Mouse (Mus musculus) adrenal gland, postnatal 36 days (tissue): ENCODE measurements around the gene Hk3. TPM values are rescaled to one million over a fixed set of nuclear protein-coding genes. Genes with fewer than 3 reads are reported as not detected.

ENCODE experiments used
- DNase-seq, 2 experiments: peaks; one replicate each; pipeline ENCODE4 v3.0.0; 2021; ENCODE audit warnings: mixed read lengths in 1 of 2
- total RNA-seq, 2 experiments: library from RNA; stranded (reverse); gene quantifications; 2 replicates each; pipeline ENCODE4 v1.2.3; 2021

The Hk3 gene
- total RNA-seq, 2 experiments from 2014 or later, result 0.72 to 1.1 TPM

DNA sequence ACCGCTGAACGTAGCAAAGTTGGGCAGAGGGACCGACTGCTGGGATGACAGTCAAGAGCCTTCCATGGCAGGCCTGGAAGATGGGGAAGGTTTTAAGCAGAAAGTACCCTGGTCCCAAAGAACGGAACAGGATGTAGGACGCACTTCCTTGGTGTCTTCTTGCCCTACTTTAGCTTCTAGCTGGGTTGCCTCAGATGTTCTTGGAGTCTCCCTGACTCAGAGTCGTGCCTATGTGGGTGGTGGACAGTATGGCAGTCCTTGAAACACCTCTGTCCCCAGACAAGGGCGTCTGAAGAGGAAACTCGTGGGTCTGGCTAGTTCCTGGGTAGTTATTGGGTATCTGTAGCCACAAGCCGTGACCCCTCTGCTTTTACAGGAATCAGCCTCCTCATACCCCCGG, 19.1 kb downstream of the Hk3 start:
- DNase-seq, result no peak

DNA sequence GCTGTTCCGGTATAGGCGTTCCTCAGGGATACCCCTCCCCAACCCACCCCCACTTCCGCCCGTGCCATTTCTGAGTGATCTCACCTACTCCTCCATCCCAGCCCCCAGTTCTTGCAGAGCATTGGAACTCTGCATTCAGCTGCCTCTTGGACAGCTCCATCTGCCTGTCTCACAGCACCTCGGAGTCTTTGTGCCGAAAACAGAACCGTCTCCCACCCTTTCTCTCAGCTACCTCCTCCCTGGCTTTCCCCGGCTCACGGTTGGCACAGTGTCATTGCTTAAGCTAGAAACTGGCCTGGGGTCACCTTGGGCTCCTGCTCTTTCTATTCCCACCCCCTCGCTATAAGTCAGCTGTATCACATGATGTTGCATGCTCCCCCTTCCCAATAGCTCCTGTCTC, 20.8 kb downstream of the Hk3 start:
- no peak for DNase-seq

DNA sequence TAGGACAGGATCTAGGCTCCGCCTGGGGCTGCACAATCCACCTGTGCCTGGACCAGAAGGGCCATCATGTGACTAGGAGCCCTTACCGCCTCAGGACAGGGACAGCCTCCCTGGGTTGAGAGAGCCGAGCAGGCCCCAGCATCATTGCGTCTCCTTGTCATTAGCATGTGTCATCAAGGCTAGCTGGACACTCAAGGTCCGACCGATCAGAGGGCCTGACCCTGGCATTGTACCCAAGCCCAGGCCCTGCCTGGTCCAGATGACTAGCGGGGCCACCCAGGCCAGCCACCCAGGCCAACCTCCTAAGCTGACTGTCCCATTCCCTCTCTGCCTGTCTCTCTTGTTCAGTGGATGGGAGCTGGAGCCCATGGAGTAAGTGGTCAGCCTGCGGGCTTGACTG, 23.6 kb downstream of the Hk3 start:
- peak in 1 of 2 experiments; percentile 41 for DNase-seq

DNA sequence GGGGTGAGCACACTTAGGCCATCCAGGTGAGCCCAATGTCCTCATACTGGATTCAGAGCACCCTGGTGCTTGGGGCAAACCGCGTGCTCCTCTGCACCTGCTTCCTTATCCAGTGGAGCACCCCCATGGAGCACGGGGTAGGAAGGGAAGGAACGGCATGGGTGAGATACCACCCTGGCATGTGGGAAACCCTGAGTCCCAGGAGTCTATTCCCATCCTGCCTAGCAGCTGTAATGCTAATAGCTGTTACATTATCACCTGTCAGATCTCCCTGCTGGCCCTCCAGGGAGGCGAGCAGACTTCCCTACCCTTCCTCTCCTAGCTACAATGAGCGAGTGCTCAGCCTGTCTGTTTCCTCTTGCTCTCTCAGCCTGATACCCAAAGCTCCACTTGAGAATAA, 26.0 kb downstream of the Hk3 start:
- DNase-seq, result no peak

DNA sequence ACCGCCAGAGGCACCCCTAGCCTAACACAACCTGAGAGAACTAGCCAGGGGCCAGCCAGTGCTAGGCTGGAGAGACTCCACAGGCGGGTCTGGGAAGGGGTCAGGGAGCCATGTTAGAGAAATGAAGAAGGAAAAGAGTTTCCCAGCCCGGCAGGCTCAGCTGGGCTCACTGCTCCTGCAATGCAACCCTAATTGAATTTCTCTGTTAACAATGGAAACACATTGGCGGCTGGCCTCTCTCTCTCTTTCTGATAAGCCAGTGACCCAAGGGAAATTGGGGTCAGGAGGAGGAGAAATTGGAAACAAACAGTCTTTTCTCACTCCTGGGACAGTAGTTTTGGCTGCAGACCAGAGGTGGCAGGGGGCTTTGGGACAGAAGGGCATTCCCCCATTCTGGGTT, 26.6 kb downstream of the Hk3 start:
- DNase-seq, result no peak

DNA sequence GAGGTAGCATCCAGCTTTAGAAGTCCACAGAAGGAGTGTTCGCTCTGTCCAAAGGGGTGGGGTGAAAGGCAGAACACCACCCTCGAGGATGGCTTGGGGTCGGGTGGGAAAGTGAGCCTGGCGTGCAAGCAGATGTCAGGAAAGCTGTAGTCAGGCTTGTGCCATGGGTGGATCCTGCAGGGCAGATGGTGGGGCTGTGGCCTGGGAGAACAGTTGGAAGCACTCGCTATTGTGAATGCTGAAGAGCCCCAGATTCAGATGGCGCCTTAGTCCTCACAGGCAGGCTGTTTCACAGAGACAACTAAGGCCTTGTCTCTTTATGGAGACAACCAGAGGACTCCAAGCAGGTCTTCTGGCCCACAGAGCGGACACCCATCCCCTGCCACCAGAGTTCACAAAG, 29.0 kb downstream of the Hk3 start:
- DNase-seq, result no peak

DNA sequence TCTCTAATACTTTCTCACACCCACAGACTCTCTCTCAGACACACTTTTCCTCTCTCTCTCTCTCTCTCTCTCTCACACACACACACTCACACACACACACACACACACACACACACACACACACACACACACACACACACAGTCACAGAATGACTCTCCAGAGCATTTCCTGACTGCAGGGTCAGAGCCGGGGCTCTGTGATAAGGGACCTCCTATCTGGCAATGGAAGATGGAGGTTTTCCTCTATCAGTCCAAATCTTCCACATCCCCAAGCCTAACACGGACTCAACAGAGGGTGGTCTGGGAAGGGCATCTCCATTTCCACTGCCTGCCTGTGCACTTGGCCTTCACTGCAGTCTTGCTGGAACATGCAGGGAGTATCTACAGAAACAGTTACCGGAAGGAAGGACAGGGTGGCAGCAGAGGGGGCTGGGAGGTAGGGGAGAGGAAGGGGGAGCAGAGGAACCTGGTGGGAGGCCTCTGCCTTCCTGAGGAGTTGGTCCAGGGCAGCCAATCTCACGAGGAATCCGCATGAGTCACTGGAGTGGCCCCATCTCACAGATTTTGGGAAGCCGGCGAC, 32.9 kb downstream of the Hk3 start:
- no peak for DNase-seq

DNA sequence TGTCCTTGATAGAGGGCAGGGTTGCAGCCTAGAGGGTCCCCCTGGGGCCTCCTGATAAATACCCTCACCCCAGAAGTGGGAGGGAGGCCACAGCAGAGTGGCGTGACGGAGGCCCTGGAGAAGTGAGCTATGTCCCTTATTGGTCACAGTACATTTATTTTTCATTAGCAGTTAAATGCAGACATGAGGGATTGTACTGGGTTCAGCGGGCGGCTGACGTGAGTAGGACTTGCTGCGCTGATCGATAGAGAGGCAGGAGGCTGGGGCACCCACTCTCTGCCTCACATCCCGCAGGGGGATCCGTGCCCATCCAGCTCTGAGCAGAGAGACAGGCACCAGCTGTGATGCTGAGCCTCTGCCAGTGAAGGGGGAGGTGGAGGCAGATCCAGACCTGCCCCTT, 33.8 kb downstream of the Hk3 start:
- no peak for DNase-seq

DNA sequence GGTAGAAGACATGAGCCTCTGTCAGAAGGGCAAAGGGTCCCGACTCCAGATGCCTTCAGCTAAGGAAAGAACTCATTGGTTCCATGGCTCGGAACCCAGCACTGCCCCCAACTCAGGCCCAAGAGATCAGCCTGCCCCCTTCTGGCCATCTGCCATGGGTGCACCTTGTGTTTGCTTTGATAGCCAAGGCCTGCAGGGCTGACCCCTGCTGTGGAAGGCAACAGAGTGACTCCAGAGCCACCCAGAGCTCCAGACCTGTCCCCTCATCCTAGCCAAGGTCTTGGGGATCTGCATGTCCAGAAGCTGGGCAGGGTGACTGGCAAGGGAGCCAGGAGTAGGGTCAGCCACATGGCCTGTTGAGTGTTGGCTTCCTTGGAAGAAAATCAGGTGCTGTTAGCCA, 37.6 kb downstream of the Hk3 start:
- DNase-seq, result no peak

DNA sequence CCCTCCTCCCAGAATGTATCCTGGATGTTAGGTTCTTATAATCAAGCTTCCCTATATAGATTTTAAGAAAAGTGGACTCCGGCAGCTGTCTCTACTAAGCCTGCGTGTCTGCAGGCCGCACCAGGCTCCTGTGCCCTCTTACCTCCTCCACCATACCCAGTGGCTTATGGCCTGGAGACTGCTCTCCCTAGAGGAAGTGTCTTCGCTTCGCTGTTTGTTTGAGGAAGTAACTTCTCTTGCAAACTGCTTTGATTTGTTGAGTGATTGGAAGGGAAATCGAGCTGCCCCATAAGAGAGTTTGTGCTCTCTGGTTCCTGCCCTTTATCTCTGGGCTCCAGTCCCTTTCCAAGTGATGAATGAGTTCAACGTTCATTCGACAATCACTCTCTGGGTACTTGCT, 38.2 kb downstream of the Hk3 start:
- no peak for DNase-seq

DNA sequence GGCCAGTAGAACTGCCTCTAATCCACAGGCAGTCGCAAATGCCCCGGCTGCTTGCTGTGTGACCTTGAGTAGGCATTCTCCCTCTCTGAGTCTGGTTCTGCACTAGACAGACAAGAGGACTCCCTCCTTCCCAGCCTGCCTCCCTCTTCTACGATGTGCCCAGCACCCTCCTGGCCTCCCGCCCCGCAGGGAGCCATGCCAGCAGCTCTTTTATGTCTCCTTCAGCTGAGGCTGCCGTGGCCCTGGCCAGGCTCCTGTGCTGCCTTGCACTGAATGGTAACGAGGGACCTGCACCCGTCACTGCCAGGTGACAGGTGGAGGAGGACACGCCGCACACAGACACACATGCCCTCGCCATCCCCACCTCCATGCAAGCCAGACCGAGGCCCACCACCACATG, 40.2 kb downstream of the Hk3 start:
- peak; percentile 47 to 51 for DNase-seq

DNA sequence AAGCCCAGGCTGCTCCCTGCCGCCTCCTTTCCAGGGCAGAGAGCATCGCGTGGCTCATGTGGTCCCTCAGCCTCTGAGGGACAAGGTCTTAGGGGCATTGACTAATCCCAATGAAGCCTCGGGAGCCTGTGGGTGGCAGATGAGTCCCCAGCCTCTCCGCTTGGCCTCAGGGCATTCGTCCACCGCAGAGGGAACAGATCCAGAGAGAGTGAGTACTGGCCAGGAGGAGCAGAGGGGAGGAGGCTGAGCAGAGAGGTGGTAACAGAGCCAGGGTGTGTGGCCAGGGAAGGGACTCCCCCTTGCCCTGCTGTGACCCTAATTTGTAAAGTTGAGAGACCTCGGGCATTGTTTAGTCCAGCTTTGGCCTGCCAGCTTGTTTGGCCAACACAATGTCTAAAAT, 42.4 kb downstream of the Hk3 start:
- DNase-seq, result no peak

DNA sequence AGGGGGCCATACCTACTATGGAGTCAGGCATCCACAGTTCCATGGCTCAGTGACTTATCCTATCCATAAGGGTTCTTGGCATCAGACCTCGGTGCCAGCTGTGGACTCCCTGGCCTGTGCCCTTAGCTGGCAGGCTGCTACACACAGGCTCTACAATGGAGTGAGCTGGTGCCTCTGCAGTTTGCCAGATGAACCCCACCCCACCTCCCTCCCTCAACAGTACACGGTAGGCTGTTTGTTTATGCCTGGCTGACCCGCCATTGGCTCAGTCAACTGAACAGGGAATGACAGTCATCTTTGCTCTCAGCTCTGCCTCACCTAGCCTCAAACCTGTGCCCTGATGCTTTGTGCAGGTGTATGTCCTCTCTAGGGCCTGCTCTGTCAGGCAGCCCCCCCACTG, 45.6 kb downstream of the Hk3 start:
- DNase-seq, result no peak

DNA sequence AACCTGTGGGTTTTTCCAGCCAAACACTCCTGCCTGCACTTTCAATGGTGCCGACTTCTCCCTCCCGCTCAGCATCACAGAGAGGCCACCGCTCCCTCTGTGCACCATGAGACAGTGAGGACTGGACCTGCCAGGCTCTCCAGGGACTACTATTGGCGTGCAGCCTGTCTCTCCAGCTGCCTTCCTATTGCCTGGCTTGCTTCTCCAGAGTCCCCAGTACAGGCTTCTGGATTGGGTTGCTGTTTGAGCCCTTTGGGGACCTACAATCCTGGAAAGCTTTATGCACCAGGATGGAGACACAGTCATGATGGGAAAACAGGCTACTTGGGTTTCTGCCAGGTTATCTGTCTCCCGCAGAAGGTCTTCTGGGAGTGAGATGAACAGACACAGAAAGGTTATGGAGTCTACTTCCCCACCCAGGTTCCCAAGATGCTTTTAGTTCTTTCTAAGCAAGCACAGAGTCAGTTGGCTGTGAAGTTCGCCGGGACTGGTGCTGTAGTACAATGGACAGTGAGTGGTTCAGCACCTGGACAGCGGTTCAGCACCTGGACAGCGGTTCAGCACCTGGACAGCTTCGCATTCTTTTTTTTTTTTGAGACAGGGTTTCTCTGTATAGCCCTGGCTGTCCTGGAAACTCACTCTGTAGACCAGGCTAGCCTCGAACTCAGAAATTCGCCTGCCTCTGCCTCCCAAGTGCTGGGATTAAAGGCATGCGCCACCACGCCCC, 50.5 kb downstream of the Hk3 start:
- DNase-seq, result peak; percentile 60 to 62

DNA sequence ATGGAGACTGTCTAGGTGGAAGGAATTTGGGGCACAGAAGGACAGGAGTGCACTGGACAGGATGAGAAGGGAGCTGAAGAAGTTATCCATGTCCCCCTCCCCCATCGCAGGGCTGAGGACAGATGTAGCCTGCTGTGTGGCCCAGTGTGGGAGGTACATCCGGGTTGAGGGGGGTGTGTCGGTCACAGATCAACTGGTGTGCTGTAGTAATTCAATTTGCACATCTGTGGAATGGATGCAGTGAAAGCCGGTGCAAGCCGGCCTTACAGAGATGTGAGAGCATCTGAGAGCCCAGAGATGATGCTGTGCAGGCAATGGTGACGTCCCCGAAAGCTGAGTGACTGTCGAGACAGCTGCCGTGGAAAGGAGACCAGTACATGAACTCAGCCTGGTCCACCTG, 51.7 kb downstream of the Hk3 start:
- DNase-seq, result no peak

DNA sequence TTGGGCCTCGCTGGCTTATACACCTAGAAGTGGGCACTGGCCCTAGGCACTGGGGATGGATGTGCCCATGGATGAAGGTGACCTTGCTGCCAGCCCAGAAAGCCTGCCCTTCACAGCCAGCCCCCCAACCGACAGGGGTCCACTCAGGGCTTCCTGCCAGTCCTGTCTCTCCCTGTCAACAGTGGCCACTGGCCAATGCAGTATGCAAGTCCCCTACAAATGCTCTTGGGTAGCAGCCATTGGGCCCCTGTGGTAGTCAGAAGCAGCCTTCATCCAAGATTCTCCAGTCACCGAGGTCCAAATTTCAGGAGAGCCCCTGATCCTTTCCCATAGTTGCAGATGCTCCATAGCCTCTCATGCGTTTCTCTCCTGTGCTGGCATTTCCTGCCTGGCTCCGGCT, 52.5 kb downstream of the Hk3 start:
- DNase-seq, result no peak

DNA sequence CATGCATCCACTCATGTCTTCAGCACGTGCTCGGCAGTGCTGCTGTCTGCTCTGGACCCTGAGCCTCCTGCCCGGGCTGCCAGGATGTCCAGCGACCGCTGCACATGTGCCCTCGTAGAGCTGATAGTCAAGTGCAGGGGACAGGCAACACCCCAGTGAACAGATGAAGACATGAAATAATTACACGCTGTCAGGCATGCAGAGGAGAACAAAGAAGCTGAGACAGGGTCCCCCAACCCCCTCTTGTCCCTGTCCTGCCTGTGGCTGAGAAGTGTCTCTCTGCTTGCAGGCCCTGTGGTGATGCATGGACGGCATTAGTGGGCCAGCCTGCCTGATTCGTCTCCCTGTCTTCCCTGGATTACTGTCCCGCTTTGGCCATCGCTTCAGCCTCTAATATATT, 53.7 kb downstream of the Hk3 start:
- no peak for DNase-seq

DNA sequence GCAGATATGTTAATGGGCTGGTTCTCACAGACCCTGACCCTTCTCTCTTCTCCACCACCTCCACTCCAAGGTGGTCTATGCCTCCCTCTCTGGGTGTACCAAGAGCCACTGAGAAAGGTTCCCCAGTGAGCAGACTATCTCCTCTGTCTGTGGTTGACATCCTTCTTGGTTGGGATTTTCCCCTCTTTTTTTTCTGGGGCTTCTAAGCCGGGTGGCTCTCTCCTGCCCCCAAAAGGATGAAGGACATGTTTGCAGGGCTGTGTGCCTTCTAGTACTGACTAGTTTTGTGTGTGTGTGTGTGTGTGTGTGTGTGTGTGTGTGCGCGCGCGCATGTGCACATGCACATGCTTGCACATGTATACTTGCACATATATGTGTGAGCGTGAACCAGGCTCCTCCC, 55.9 kb downstream of the Hk3 start:
- no peak for DNase-seq

DNA sequence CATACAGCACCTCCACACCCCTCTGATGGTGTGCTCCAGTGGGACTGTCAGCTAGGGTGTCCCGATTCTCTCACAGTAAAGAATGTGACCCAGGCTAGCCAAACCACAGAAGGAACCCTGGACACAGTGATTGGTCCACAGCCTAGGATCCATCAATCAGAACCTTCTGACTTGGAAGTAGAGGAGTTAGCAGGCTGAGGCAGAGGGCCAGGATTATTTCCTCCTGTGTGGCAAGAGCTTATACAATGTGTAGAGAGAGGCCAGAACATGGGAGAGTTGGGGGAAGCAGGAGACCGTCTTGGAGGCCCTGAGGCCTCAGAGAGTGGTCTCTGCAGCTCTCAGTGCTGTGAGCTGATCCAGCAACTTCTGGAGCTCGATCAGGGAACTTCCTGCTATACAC, 60.7 kb downstream of the Hk3 start:
- no peak for DNase-seq

DNA sequence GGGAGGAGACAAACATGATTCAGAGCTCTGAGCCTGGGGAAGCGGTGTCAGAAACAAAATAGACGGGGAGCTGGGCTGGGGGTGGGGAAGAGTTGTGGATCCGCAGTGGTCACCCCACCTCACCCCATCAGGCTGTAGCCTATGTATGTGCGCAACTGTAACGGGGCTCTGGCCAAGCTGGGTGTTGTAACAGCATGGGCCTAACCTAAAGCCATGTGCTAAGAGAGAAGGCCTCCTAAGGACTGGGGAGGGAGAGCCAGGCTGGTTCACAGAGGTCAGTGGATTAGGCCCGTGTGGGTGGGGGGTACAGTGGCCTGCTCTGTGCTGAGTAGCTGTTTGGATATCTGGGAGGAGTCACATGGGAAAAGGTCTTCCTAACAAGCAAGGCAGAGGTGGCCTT, 61.3 kb downstream of the Hk3 start:
- DNase-seq, result no peak

DNA sequence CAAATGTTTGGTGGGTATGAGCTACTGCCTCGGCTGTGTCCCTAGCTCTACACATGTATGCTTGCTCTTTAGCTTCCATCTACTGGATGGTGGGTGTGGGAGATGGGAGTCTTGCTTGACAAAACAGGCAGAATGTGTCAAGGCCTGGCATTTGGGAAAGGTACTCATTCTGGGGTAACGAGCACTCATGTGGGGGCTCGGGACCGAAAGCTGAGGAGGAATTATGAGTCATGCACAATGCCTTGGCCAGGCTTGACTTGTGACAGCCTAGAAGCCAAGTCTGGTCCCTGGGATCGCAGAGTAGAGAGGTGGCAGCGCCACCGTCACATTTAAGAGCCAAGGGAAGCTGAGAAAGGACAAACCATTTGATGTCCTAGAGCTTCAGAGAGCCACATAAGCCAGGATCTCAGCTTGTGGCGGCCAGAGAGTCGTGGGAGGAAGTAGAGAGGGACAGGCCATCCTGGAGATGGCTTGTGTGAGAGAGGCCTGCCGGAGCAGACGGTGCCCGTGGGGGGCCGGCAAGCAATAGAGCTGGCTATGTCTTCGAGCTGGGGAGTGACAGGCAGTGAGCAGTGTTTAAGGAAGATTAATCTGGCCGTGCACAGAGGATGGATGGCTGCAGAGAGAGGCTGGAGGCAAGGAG, 62.0 kb downstream of the Hk3 start:
- no peak for DNase-seq

DNA sequence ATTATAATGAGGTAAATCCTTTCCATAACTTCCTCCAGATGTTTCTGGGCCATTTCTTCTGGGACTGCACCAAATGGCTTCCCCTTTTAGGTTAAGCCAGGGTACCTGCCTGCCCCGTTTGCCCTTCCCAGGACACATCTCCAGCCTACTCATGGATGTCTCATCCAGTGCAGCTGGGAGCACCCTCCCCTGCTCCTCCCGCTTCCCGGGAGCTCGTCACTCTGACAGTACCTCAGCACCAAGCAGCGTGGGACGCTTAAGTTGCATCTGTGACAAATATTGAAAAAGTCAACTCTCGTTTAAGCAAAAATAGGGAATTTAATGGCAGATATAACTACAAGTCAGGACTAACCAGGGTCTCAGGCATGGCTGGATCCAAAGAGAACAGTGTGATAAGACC, 63.9 kb downstream of the Hk3 start:
- DNase-seq, result no peak
